25 mouse cellular contexts compared by ENCODE assay signal in genomic region chr14:79255786-79256185, GRCm38 (mm10). TPM values are rescaled to one million over a fixed set of nuclear protein-coding genes. Genes with fewer than 3 reads are reported as not detected.
"Had no signal": no experiment of that assay in that cellular context is flagged by ENCODE, and none has a peak within 500 bp of the region (broad histone marks: within the 10 kb centered on the region; RNA-seq: fewer than 3 reads in every experiment).

No protein-coding gene starts in this region.

- H3K27me3 ChIP-seq: kidney, embryonic 15.5 days; limb, embryonic 13.5 days; liver, embryonic 12.5 days; liver, embryonic 15.5 days; lung, embryonic 15.5 days; midbrain, embryonic 13.5 days had no signal

- ATAC-seq: liver, embryonic 12.5 days; midbrain, embryonic 13.5 days; midbrain, embryonic 16.5 days had no signal

- DNase-seq: kidney, adult 11 months; kidney, adult 8-10 months; kidney, postnatal 10 days; kidney, postnatal 36 days; liver; lung, adult 18-20 months; lung, postnatal 10 days; lung, postnatal 36 days; right cerebral cortex, postnatal 4 days; thymus, postnatal 4 days had no signal

- H3K9me3 ChIP-seq: kidney, embryonic 15.5 days; limb, embryonic 10.5 days; limb, embryonic 13.5 days; liver, embryonic 12.5 days; liver, embryonic 15.5 days; lung, embryonic 15.5 days; megakaryocyte, embryonic 14.5 days; midbrain, embryonic 10.5 days; midbrain, embryonic 13.5 days had no signal

- H3K36me3 ChIP-seq: kidney, embryonic 15.5 days; limb, embryonic 10.5 days; limb, embryonic 13.5 days; liver, embryonic 12.5 days; liver, embryonic 15.5 days; lung, embryonic 15.5 days; midbrain, embryonic 10.5 days; midbrain, embryonic 13.5 days had no signal

- H3K9ac ChIP-seq: kidney, embryonic 15.5 days; limb, embryonic 13.5 days; liver, embryonic 12.5 days; liver, embryonic 15.5 days; lung, embryonic 15.5 days; midbrain, embryonic 13.5 days had no signal

- H3K4me2 ChIP-seq: kidney, embryonic 15.5 days; limb, embryonic 13.5 days; liver, embryonic 12.5 days; liver, embryonic 15.5 days; lung, embryonic 15.5 days; midbrain, embryonic 13.5 days had no signal

- H3K4me3 ChIP-seq: kidney, embryonic 15.5 days; limb, embryonic 10.5 days; limb, embryonic 13.5 days; liver, embryonic 12.5 days; liver, embryonic 15.5 days; lung, embryonic 15.5 days; megakaryocyte, embryonic 14.5 days; midbrain, embryonic 10.5 days; midbrain, embryonic 13.5 days; myocyte had no signal

- H3K4me1 ChIP-seq: limb, embryonic 13.5 days; liver, embryonic 12.5 days; liver, embryonic 15.5 days; midbrain, embryonic 13.5 days had no signal

- H3K27ac ChIP-seq: kidney, embryonic 15.5 days; limb, embryonic 10.5 days; limb, embryonic 13.5 days; liver, embryonic 12.5 days; liver, embryonic 15.5 days; lung, embryonic 15.5 days; midbrain, embryonic 10.5 days; midbrain, embryonic 13.5 days; stomach, postnatal 0 days had no signal

RNA-seq across cellular contexts. Expression of gene Zfp957, which starts 8.6 kb away (rescaled TPM):
- polyA plus RNA-seq: limb, embryonic 10.5 days; limb, embryonic 13.5 days; liver, embryonic 12.5 days; liver, embryonic 15.5 days; lung, embryonic 15.5 days; midbrain, embryonic 10.5 days; midbrain, embryonic 13.5 days; midbrain, embryonic 16.5 days; myocyte; neural tube, embryonic 11.5 days; neural tube, embryonic 14.5 days; stomach, embryonic 14.5 days; stomach, postnatal 0 days had no signal
